Mouse (Mus musculus) liver, adult 2 months (tissue): ENCODE data around the gene Pdxdc1. TPM values are rescaled to one million over a fixed set of nuclear protein-coding genes. Genes with fewer than 3 reads are reported as not detected.
A peak's percentile ranks its signal among the peaks of the same experiment; 100 is the strongest.
"Not testable (repeated sequence)": the region's sequence is repeated elsewhere in the genome, so short reads cannot be mapped to it uniquely, and the experiment has no call there.

ENCODE experiments used
- DNase-seq: peaks from one replicate; pipeline ENCODE4 v3.0.0-alpha.2; 2011; ENCODE audit warnings: low read depth, low spot score; ENCODE audit errors: extremely low read depth
- H3K27ac ChIP-seq: fragments of 200-500 bp; replicated peaks from 2 replicates; pipeline ENCODE4 v1.5.1; 2012; ENCODE audit warnings: low read depth, mild to moderate bottlenecking, control low read depth, inconsistent platforms, low read length; ENCODE audit not compliant: insufficient read depth
- H3K27me3 ChIP-seq: fragments of 200-500 bp; 2 replicates; pipeline ENCODE4 v1.6.1; 2012; ENCODE audit warnings: mild to moderate bottlenecking, moderate library complexity, low read length, inconsistent platforms; ENCODE audit not compliant: control insufficient read depth, insufficient read depth
- H3K36me3 ChIP-seq: fragments of 200-500 bp; 2 replicates; pipeline ENCODE4 v1.6.1; 2012; ENCODE audit warnings: low read length, inconsistent platforms; ENCODE audit not compliant: control insufficient read depth, insufficient read depth
- H3K4me1 ChIP-seq: fragments of 200-500 bp; 2 replicates; pipeline ENCODE4 v1.6.1; 2011; ENCODE audit warnings: low read length; ENCODE audit not compliant: control insufficient read depth, insufficient read depth
- H3K4me3 ChIP-seq: fragments of 200-500 bp; 2 replicates; pipeline ENCODE4 v1.5.1; 2011; ENCODE audit warnings: low read depth, mild to moderate bottlenecking, control low read depth, low read length, moderate library complexity; ENCODE audit not compliant: insufficient read depth
- H3K79me2 ChIP-seq: fragments of 200-500 bp; 2 replicates; pipeline ENCODE4 v1.6.1; 2012; ENCODE audit warnings: inconsistent platforms, mild to moderate bottlenecking, low read length, moderate library complexity; ENCODE audit not compliant: control insufficient read depth, insufficient read depth
- H3K9ac ChIP-seq: fragments of 200-500 bp; 2 replicates; pipeline ENCODE4 v1.6.1; 2012; ENCODE audit warnings: low read depth, mild to moderate bottlenecking, control low read depth, inconsistent platforms, low read length
- CTCF ChIP-seq: fragments of 200-500 bp; IDR thresholded peaks from 2 replicates; pipeline ENCODE4 v1.5.1; 2011; ENCODE audit warnings: low read depth, low read length, control low read depth
- POLR2A ChIP-seq: fragments of 200-500 bp; IDR thresholded peaks from 2 replicates; pipeline ENCODE4 v1.6.1; 2011; ENCODE audit warnings: low read length, control low read depth; ENCODE audit not compliant: insufficient read depth; ENCODE audit errors: extremely low read depth
- WGBS: fragments of 180-500 bp; shearing (Covaris S2); methylation state at CpG from one replicate; pipeline ENCODE4 v1.1.7; 2018; 5-methylcytosine and 5-hydroxymethylcytosine counted together
- polyA plus RNA-seq: library from polyadenylated mRNA; depleted of rRNA; stranded (reverse); fragments of >200 nt; gene quantifications from 2 replicates; pipeline ENCODE4 v1.2.3, GENCODE M21; 2012
- total RNA-seq: library from RNA; depleted of rRNA; stranded (reverse); fragments of >200 nt; gene quantifications from 2 replicates; pipeline ENCODE4 v1.2.3, GENCODE M21; 2014

The Pdxdc1 gene
- total and polyA plus RNA-seq, 2 experiments: 45.5 to 112 TPM

- Histone ChIP-seq H3K79me2 (no peaks in the 10 kb centered on the region), H3K4me3 (no peak overlapping the region), H3K4me1 (no peaks in the 10 kb centered on the region), H3K27ac (no peak overlapping the region), H3K36me3 (peaks cover 61% of the 10 kb centered on the region), H3K27me3 (no peaks in the 10 kb centered on the region), H3K9ac (no peak overlapping the region)
- no peak for TF ChIP-seq POLR2A
- TF ChIP-seq CTCF: no peak
- 94% methylated on average over 4 of the region's 4 CpGs for WGBS
- no peak for DNase-seq
Measured at GRCm38 (mm10) chr16:13875483-13875882, 27.4 kb downstream of the Pdxdc1 start.

GRCm38 (mm10) chr16:13867910-13868514, 34.9 kb downstream of the Pdxdc1 start:
- Histone ChIP-seq H3K27me3 (no peaks in the 10 kb centered on the region), H3K4me3 (no peak overlapping the region), H3K4me1 (peaks cover 5% of the 10 kb centered on the region; the same call in 1 of the 2 replicates), H3K36me3 (peaks cover 43% of the 10 kb centered on the region), H3K27ac (no peak overlapping the region), H3K79me2 (no peaks in the 10 kb centered on the region), H3K9ac (no peak overlapping the region)
- TF ChIP-seq POLR2A (no peak), CTCF (no peak)
- WGBS: 79% methylated on average over 42 of the region's 42 CpGs
- no peak for DNase-seq

DNA sequence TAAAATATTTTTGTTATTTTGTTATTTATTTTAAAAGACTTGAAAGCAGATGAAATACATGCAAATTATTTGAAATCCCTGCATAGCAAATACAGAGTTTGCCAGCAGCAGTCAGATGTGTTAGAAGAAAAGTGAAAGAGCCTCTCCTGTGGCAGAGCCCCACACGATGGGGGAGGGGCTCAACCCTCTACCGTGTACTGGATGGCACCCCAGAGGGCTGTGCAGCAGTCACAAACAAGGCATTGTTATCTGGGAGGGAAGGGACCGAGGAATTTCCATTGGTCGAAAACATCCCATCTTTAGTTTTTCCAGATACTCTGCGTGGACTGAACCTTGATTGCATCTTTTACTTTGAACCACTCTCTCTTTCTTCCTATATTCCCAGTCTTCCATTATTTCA, 35.5 kb downstream of the Pdxdc1 start:
- H3K4me3 ChIP-seq, H3K9ac ChIP-seq, H3K27ac ChIP-seq, DNase-seq, H3K4me1 ChIP-seq, H3K79me2 ChIP-seq, H3K27me3 ChIP-seq: not testable (repeated sequence)
- 61% methylated on average over 5 of the region's 5 CpGs for WGBS
- H3K36me3 ChIP-seq: peaks cover 47% of the 10 kb centered on the region

GRCm38 (mm10) chr16:13866616-13867015, 36.3 kb downstream of the Pdxdc1 start:
- peaks cover 40% of the 10 kb centered on the region for H3K36me3 ChIP-seq
- no peak overlapping the region for H3K4me3 ChIP-seq
- peaks cover 5% of the 10 kb centered on the region; the same call in 1 of the 2 replicates for H3K4me1 ChIP-seq
- WGBS: 12% methylated on average over 5 of the region's 5 CpGs
- no peak for TF ChIP-seq POLR2A
- H3K9ac ChIP-seq: no peak overlapping the region
- H3K27ac ChIP-seq: peak overlapping the region; percentile 58; the same call in 1 of the 2 replicates
- H3K79me2 ChIP-seq: no peaks in the 10 kb centered on the region; the same call in none of the 2 replicates
- peak; percentile 73 for DNase-seq
- no peaks in the 10 kb centered on the region for H3K27me3 ChIP-seq

DNA sequence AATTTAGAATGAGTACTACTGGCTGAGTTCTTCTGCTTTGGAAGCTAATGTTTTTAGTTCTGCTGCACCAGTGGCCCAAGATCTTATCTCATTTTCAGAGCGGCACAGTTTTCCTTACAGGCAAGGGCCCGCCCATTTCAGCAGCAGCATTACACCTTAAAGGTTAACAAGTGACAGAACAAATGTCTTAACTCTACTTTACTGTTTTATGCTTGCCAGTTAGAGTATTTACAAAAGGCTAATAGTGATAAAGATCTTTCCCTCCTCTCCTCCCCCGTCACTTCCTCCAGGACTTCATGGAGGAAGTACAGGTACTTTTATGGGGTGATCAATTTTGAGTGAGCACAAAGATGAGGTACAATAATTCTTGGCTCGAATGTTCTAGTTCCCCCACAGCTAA, 36.9 kb downstream of the Pdxdc1 start:
- TF ChIP-seq POLR2A: no peak
- no peak for TF ChIP-seq CTCF
- H3K36me3 ChIP-seq: peaks cover 42% of the 10 kb centered on the region
- H3K27ac ChIP-seq: peak overlapping the region; percentile 58
- no peaks in the 10 kb centered on the region for H3K27me3 ChIP-seq
- WGBS: 43% methylated on average over 4 of the region's 4 CpGs
- H3K4me3 ChIP-seq: no peak overlapping the region
- H3K79me2 ChIP-seq: no peaks in the 10 kb centered on the region; the same call in none of the 2 replicates
- no peak overlapping the region for H3K9ac ChIP-seq
- no peak for DNase-seq
- H3K4me1 ChIP-seq: peaks cover 5% of the 10 kb centered on the region; the same call in 1 of the 2 replicates

GRCm38 (mm10) chr16:13853886-13854285, 49.0 kb downstream of the Pdxdc1 start:
- H3K4me3 ChIP-seq: no peak overlapping the region
- 95% methylated on average over 4 of the region's 4 CpGs for WGBS
- no peaks in the 10 kb centered on the region for H3K79me2 ChIP-seq
- no peak overlapping the region for H3K27ac ChIP-seq
- TF ChIP-seq CTCF (no peak), POLR2A (no peak)
- no peak overlapping the region for H3K9ac ChIP-seq
- DNase-seq: no peak
- H3K4me1 ChIP-seq: no peaks in the 10 kb centered on the region
- H3K36me3 ChIP-seq: peaks cover 54% of the 10 kb centered on the region
- H3K27me3 ChIP-seq: no peaks in the 10 kb centered on the region
